Mouse (Mus musculus) brain, embryonic 14.5 days (tissue): ENCODE data around the gene Cdkn1b.

Experiments
- CTCF ChIP-seq: fragments of 200-500 bp; IDR thresholded peaks from 2 replicates; pipeline ENCODE4 v1.5.1; 2012; ENCODE audit warnings: inconsistent platforms, mild to moderate bottlenecking, moderate library complexity, borderline replicate concordance; ENCODE audit not compliant: insufficient read depth, insufficient read length; ENCODE audit errors: extremely low read depth
- POLR2A ChIP-seq: fragments of 200-500 bp; IDR thresholded peaks from 2 replicates; pipeline ENCODE4 v1.6.1; 2012; ENCODE audit warnings: mild to moderate bottlenecking, inconsistent platforms, borderline replicate concordance; ENCODE audit not compliant: poor library complexity, insufficient read depth, insufficient read length, severe bottlenecking; ENCODE audit errors: extremely low read depth

DNA sequence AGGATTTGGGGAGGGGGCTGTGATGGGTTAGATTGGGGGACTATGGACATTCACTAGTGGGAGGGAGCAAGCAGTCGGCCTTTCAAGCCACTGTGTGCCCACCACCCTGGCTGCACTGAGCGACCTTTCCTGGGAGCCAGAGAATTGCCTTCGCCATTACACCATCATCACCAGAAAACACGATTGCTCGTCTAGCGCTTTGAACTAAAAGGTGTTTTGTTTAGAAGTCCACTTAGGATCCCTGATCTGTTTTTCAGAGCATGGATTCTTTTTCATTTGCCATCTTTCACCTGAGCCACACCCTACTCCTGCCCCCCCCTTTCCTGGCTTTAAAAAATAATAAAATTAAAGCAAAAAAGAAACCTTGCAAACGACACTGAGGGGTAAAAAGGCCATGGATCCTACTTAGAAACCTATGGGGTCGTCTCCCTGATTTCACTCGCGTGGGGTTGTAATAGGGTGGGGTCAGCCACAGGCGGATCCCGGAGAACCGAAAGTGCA, 7.4 kb downstream of the Cdkn1b start:
- no peak for TF ChIP-seq CTCF
- no peak for TF ChIP-seq POLR2A
